Mouse (Mus musculus) frontal cortex, postnatal 14 days (tissue): ENCODE measurements around the gene Opcml.
A peak's percentile ranks its signal among the peaks of the same experiment; 100 is the strongest.

Source experiments
- DNase-seq, 2 experiments: peaks; one replicate each; pipeline ENCODE4 v3.0.0; 2022; ENCODE audit warnings: low spot score in 2 of 2

Gene Opcml

GRCm38 (mm10) chr9:28748902-28749301 lies 958.3 kb downstream of the Opcml start:
- DNase-seq, result no peak

GRCm38 (mm10) chr9:28752908-28753307 lies 962.3 kb downstream of the Opcml start:
- no peak for DNase-seq

GRCm38 (mm10) chr9:28756841-28757451 lies 966.4 kb downstream of the Opcml start:
- DNase-seq, result no peak

- no peak for DNase-seq
These were observed 970.9 kb downstream of the Opcml start for GRCm38 (mm10) chr9:28761460-28761859.

- DNase-seq, result no peak
These were observed 973.6 kb downstream of the Opcml start for GRCm38 (mm10) chr9:28764149-28764548.

GRCm38 (mm10) chr9:28776517-28777503 lies 986.2 kb downstream of the Opcml start:
- no peak for DNase-seq

GRCm38 (mm10) chr9:28783834-28784233 lies 993.3 kb downstream of the Opcml start:
- no peak for DNase-seq

- no peak for DNase-seq
These were observed 998.9 kb downstream of the Opcml start for GRCm38 (mm10) chr9:28789439-28789838.

- DNase-seq, result no peak
These were observed 1009.5 kb downstream of the Opcml start for GRCm38 (mm10) chr9:28800100-28800499.

- DNase-seq, result no peak
These were observed 1016.1 kb downstream of the Opcml start for GRCm38 (mm10) chr9:28806666-28807065.

- peak in 1 of 2 experiments; percentile 50 for DNase-seq
These were observed 1031.5 kb downstream of the Opcml start for GRCm38 (mm10) chr9:28822060-28822459.

GRCm38 (mm10) chr9:28822466-28822865 lies 1031.9 kb downstream of the Opcml start:
- no peak for DNase-seq

GRCm38 (mm10) chr9:28825821-28826220 lies 1035.2 kb downstream of the Opcml start:
- no peak for DNase-seq

- DNase-seq, result no peak
These were observed 1055.5 kb downstream of the Opcml start for GRCm38 (mm10) chr9:28845961-28846570.

GRCm38 (mm10) chr9:28855826-28856225 lies 1065.3 kb downstream of the Opcml start:
- DNase-seq, result no peak

GRCm38 (mm10) chr9:28861983-28862382 lies 1071.4 kb downstream of the Opcml start:
- no peak for DNase-seq

GRCm38 (mm10) chr9:28867256-28867655 lies 1076.7 kb downstream of the Opcml start:
- peak; percentile 16 for DNase-seq

GRCm38 (mm10) chr9:28870478-28870877 lies 1079.9 kb downstream of the Opcml start:
- no peak for DNase-seq

- no peak for DNase-seq
These were observed 1092.0 kb downstream of the Opcml start for GRCm38 (mm10) chr9:28882566-28882965.

GRCm38 (mm10) chr9:28891611-28892010 lies 1101.0 kb downstream of the Opcml start:
- DNase-seq, result no peak

- DNase-seq, result no peak
These were observed 1112.7 kb downstream of the Opcml start for GRCm38 (mm10) chr9:28903291-28903690.

- no peak for DNase-seq
These were observed 1119.2 kb downstream of the Opcml start for GRCm38 (mm10) chr9:28909738-28910137.
